Mouse (Mus musculus) ES-CJ7 (cell line): Measurements from ENCODE around the gene Aldoart2.

Experiments used
- DNase-seq: peaks from one replicate; pipeline ENCODE4 v3.0.0; 2011; ENCODE audit warnings: low read depth, low spot score

Aldoart2 gene

DNA sequence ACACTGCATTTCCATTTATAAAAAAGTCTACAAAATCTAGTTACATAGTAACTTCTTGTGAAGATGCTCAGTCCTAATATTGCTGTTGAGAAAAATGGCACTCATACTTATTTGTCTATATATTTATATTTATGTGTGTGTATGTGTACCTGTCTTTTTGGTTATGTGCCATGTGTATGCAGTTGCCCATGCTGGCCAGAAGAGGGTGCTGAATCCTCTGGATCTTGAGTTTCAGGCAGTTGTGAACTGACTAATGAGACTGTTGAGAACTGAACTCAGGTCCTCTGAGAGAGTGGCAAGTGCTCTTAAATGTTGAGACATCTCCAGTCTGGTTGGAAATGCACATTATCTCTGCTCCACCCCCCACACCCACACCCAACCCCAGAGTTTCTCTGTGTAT lies 8.1 kb downstream of the Aldoart2 start:
- DNase-seq, result peak; percentile 38

- peak; percentile 39 for DNase-seq
Observed at GRCm38 (mm10) chr12:55573794-55574193, 8.8 kb downstream of the Aldoart2 start.

- DNase-seq, result peak; percentile 58
Observed at GRCm38 (mm10) chr12:55586936-55587335, 21.9 kb downstream of the Aldoart2 start.

DNA sequence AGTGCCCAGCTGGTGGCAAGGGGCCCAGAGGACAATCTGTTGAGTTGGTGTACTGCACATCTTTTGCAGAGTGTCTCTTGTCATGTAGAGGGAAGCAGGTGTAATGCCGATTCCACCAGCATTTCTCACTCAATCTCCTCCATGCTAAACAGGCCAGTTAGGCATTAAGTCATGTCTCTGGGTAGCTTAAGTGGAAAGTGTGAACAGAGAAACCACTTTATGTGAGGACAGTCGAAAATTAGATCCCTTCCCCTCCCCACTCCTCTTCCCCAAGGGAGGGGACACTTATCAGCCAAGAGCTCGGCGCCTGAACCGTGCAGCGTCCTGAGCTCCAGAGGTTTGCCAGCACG lies 33.5 kb downstream of the Aldoart2 start:
- DNase-seq, result no peak

GRCm38 (mm10) chr12:55598887-55599561 lies 34.0 kb downstream of the Aldoart2 start, which contains the start of gene Insm2:
Gene Insm2, plus strand, starts transcription at chr12:55599427.
- DNase-seq, result peak; percentile 28

DNA sequence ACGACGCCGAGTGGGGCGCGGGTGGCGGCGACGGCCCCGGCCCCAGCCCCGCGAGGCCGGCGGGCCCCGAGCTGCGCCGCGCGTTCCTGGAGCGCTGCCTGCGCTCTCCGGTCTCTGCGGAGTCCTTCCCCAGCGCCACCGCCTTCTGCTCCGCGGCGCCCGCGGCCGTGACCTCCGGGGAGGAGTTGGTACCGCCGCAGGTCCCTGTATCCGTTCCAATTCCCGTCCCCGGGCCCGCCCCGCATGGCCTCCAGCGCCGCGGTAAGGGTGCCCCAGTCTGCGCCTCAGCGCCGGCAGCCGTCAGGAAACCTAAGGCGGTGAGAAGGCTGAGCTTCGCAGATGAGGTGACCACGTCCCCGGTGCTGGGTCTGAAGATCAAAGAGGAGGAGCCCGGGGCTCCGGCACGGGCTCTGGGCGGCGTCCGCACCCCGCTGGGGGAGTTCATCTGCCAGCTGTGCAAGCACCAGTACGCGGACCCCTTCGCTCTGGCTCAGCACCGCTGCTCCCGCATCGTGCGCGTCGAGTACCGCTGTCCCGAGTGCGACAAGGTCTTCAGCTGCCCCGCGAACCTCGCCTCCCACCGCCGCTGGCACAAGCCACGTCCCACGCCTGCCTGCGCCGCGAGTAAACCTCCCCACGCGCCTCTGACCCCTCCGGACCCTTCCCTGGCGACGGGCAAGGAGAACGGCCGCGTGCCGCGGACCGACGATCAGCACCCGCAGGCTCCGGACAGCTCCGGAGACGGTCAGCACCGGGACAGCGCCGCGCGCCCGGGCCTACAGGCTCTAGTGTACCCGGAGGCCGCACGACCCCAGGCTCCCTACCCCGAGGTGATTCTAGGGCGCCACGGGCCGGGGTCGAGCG lies 34.8 kb downstream of the Aldoart2 start:
- DNase-seq, result peak; percentile 64

DNA sequence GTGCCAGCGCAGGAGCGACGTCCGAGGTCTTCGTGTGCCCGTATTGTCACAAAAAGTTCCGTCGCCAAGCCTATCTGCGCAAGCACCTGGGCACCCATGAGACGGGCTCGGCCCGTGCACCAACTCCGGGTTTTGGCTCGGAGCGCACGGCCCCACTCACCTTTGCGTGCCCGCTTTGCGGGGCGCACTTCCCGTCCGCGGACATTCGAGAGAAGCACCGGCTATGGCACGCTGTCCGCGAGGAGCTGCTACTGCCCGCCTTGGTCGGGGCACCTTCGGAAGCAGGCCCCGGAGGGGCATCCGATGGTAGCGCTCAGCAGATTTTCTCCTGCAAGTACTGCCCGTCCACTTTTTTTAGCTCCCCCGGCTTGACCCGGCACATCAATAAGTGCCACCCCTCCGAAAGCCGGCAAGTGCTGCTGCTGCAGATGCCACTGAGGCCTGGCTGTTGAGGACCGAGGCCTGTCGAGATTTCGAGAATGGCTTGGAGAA lies 35.5 kb downstream of the Aldoart2 start:
- no peak for DNase-seq

DNA sequence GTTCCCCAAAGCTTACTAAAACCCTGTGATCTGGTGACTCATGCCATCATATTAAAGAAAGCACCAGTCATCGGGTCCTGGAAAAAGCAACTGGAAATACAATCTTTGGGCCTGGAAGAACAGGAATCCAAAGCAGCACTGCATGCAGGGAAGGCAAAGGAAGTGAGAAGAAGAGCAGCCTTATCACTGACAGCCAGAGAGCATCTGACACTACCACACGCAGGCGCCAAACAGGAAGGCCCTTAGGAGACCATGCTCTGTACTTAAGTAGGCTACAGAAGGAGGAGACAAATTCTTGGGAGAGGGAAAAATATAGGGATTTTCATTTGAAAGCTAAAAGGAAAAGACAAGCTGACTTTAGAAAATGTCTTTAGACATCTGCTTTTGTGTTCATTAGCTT lies 39.4 kb downstream of the Aldoart2 start:
- DNase-seq, result no peak

GRCm38 (mm10) chr12:55607902-55608301 lies 42.9 kb downstream of the Aldoart2 start:
- DNase-seq, result no peak

DNA sequence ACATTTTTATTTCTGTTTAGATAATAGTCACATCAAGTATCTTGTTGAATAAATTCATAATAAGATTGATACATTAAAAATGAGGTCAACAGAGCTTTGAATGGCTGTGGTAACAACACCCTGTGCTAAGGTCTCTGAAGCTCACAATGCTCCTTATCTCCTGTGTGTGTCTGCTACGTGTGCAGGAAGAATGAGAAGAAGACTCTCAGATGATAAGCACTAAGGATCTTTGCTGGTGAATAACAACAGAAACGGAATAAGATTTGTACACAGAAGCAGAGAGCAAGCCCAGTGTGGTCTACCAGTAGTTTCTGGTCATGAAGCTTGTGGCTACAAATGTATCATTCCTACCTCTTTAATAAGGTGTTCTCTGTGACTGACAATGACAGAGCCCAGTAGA lies 45.8 kb downstream of the Aldoart2 start:
- no peak for DNase-seq
